Mouse (Mus musculus) heart, adult 2 months (tissue): Measurements from ENCODE around the gene Naa50.

Source experiments
- CTCF ChIP-seq: fragments of 200-600 bp; IDR thresholded peaks from 2 replicates; pipeline ENCODE4 v1.8.1; 2022; ENCODE audit warnings: antibody characterized with exemption, mild to moderate bottlenecking, moderate library complexity
- EP300 ChIP-seq: fragments of 200-500 bp; IDR thresholded peaks from 2 replicates; pipeline ENCODE4 v1.6.1; 2011; ENCODE audit warnings: low read depth, low read length, control low read depth; ENCODE audit not compliant: insufficient read depth

GRCm38 (mm10) chr16:44139536-44140185 is at the start of gene Naa50, which contains the start of gene Atp6v1a:
- TF ChIP-seq EP300 (no peak), CTCF (no peak)
